Mouse (Mus musculus) hindbrain, postnatal 0 days (tissue): ENCODE data around the gene Lrmda. TPM values are rescaled to one million over a fixed set of nuclear protein-coding genes. Genes with fewer than 3 reads are reported as not detected.

Experiments
- ATAC-seq: fragments of 200-750 bp; cut with Nextera tagmentation; 2 replicates; pipeline ENCODE4 v1.8.0; 2017; ENCODE audit warnings: mild to moderate bottlenecking, moderate TSS enrichment, moderate library complexity
- DNase-seq: peaks from one replicate; pipeline ENCODE4 v3.0.0-alpha.2; 2015; ENCODE audit warnings: low spot score
- H3K27ac ChIP-seq: fragments of 300-500 bp; sonication (generic); 2 replicates; pipeline ENCODE4 v1.5.1; 2014; ENCODE audit warnings: mild to moderate bottlenecking
- H3K27me3 ChIP-seq: fragments of 300-500 bp; sonication (generic); 2 replicates; pipeline ENCODE4 v1.6.1; 2014; ENCODE audit warnings: low read length, mixed read lengths; ENCODE audit not compliant: insufficient read depth
- H3K36me3 ChIP-seq: fragments of 300-500 bp; sonication (generic); 2 replicates; pipeline ENCODE4 v1.6.1; 2014; ENCODE audit warnings: low read length, mixed read lengths; ENCODE audit not compliant: insufficient read depth
- H3K4me1 ChIP-seq: fragments of 300-500 bp; sonication (generic); 2 replicates; pipeline ENCODE4 v1.6.1; 2014; ENCODE audit warnings: antibody characterized with exemption, low read length, mixed read lengths; ENCODE audit not compliant: insufficient read depth
- H3K4me2 ChIP-seq: fragments of 300-500 bp; sonication (generic); 2 replicates; pipeline ENCODE4 v1.6.1; 2014; ENCODE audit warnings: low read depth, mild to moderate bottlenecking, low read length, moderate library complexity, mixed read lengths
- H3K4me3 ChIP-seq: fragments of 300-500 bp; sonication (generic); 2 replicates; pipeline ENCODE4 v1.5.1; 2014; ENCODE audit warnings: low read length
- H3K9ac ChIP-seq: fragments of 300-500 bp; sonication (generic); replicated peaks from 2 replicates; pipeline ENCODE4 v1.6.1; 2014; ENCODE audit warnings: mild to moderate bottlenecking, low read length, moderate library complexity, mixed read lengths
- H3K9me3 ChIP-seq: fragments of 300-500 bp; sonication (generic); 2 replicates; pipeline ENCODE4 v1.6.1; 2016; ENCODE audit warnings: low read length, mixed read lengths
- CTCF ChIP-seq: IDR thresholded peaks from 2 replicates; pipeline ENCODE4 v1.5.1; 2016; ENCODE audit warnings: antibody characterized with exemption, control low read depth, low read depth
- WGBS: fragments of 180-500 bp; shearing (Covaris S2); extraction: QIAGEN DNeasy Blood & Tissue Kit; methylation state at CpG from one replicate; pipeline ENCODE4 v1.1.7; 2014; 5-methylcytosine and 5-hydroxymethylcytosine counted together
- polyA plus RNA-seq: library from polyadenylated mRNA; unstranded; fragments of >200 nt; fragmentation: Nextera tagmentation; extraction: Ambion mirVana; gene quantifications from 2 replicates; pipeline ENCODE4 v1.2.1, GENCODE M21; 2015
- total RNA-seq: library from RNA; depleted of rRNA; stranded (reverse); fragments of >200 nt; gene quantifications from 2 replicates; pipeline ENCODE4 v1.2.3, GENCODE M21; 2014

Lrmda gene
- total and polyA plus RNA-seq, 2 experiments from 2014 or later: 0.21 to 0.53 TPM

DNA sequence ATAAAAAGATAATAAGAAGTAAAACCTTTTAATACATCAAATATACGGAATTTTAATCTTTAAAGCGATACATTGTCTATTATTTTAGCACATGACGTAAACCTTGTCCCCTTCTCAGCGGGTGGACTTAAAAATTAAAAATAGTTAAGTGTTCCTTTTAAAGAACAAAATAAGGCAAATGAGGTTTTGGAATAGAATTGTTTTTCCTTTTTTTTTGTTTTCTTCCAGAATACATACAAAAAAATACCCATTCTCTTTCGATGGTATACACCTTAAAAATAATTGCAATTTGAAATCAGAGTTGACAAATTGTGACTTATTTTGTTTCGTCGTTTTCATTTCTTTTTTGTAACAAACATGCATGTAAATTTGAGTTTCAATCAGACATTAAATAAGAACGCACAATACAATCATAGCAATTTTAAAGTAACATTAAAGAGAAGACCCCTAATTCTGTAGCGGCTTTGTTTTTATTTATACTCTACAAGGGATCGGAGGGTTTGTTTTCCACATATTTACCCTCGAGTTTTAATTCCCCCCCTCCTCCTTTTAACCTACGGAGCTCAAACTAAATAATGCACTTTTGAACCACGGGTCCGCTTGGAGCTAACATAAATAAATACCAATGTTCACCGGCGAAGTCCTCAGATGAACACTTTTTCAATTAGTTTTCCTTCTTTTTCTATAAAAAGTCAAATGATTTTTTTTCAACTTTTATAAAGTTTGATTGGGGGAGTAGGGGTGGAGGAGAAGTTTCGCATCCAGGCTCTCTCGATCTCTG lies 35.4 kb upstream of the Lrmda start:
- Histone ChIP-seq H3K9me3 (no peaks in the 10 kb centered on the region), H3K4me1 (0 out of 2 replicates have a peak, but pooled peaks cover under 1% of the 10 kb centered on the region), H3K36me3 (no peaks in the 10 kb centered on the region), H3K4me2 (peak overlapping the region; percentile 84), H3K4me3 (peak overlapping the region; percentile 85), H3K27me3 (no peaks in the 10 kb centered on the region), H3K27ac (peak overlapping the region; percentile 91; the same call in 1 of the 2 replicates), H3K9ac (peak overlapping the region; percentile 75)
- ATAC-seq (no peak), DNase-seq (no peak)
- TF ChIP-seq CTCF: no peak
- 15% methylated on average over 18 of the region's 18 CpGs for WGBS

GRCm38 (mm10) chr14:21984757-21985425 lies 34.6 kb upstream of the Lrmda start:
- WGBS: 11% methylated on average over 48 of the region's 49 CpGs

DNA sequence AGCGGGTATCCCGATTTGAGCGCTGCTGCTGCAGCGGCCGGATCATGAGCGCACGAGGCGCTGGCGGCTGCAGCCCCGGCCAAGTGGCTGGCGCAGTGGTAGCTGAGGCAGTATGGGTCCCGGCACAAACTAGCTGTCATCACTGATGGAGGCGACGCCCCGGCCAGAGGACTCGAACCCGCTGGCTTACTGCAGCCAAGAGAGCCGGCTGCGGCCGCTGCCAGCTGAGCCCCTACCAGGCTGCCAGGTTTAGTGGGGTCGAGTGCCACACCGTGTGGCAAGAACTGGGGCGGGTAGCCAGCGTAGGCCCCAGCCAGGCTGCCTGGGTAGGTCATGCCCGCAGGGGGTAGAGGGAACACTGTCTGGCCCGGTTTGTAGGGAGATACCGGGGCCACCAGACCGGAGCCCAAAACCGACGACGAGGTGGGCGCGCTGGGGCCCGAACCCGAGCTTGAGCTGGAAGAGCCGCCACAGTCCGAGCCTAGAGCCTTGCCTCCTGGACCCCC lies 34.0 kb upstream of the Lrmda start:
- peak overlapping the region; percentile 84 for H3K4me2 ChIP-seq
- no peaks in the 10 kb centered on the region for H3K36me3 ChIP-seq
- ATAC-seq (no peak), DNase-seq (peak; percentile 32)
- H3K27ac ChIP-seq: peak overlapping the region; percentile 91
- WGBS: 4% methylated on average over 36 of the region's 37 CpGs
- H3K9me3 ChIP-seq: no peaks in the 10 kb centered on the region
- H3K9ac ChIP-seq: peak overlapping the region; percentile 75
- H3K4me1 ChIP-seq: 0 out of 2 replicates have a peak, but pooled peaks cover 7% of the 10 kb centered on the region
- H3K4me3 ChIP-seq: peak overlapping the region; percentile 85
- H3K27me3 ChIP-seq: peaks cover 9% of the 10 kb centered on the region; the same call in 1 of the 2 replicates
- no peak for TF ChIP-seq CTCF

More at GRCm38 (mm10) chr14:21984757-21985425, 34.6 kb upstream of the Lrmda start:
- Histone ChIP-seq H3K4me3 (peak overlapping the region; percentile 85), H3K27me3 (peaks cover 4% of the 10 kb centered on the region; the same call in 1 of the 2 replicates), H3K36me3 (no peaks in the 10 kb centered on the region), H3K9ac (peak overlapping the region; percentile 75), H3K27ac (peak overlapping the region; percentile 91), H3K4me1 (0 out of 2 replicates have a peak, but pooled peaks cover 7% of the 10 kb centered on the region), H3K9me3 (no peaks in the 10 kb centered on the region), H3K4me2 (peak overlapping the region; percentile 84)
- peak; percentile 30 for DNase-seq
- no peak for TF ChIP-seq CTCF
- ATAC-seq: no peak

DNA sequence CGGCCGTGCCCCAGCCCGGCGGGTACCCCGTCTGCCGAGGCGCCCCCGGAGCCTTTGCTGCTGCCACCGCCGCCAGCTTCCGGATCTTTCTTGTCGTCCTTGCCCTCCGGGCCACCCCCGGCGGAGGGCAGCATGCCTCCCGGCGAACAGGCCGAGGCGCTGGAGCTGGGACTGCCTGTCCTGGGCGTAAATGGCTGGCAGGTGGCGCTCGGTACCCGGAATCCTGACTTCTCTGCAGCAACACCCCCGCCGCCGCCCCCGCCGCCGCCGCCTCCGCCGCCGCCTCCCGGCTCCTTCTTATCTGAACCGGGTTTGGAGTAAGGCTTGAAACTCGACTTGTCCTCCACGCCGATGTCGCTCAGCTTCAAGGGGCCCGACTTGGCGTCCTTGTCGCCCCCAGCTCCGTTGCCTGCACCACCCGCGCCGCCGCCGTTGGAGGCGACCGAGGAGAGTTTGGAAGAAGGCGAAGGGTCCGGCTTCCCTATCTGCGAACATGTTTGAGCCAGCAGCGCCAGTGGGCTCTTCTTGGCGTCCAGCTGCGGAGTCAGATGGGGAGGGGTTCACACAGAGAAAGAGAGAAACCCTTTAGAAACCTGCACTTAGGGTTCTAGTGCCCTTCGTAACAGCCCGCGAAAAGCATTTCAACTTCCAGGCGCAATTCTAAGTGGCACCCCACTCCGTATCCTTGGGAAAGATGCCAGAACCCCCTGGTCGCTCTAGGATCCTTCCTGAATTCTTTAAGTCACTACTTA lies 33.4 kb upstream of the Lrmda start:
- peak; percentile 67 for TF ChIP-seq CTCF
- peak; percentile 34; the same call in 1 of the 2 replicates for ATAC-seq
- Histone ChIP-seq H3K9me3 (no peaks in the 10 kb centered on the region), H3K4me1 (0 out of 2 replicates have a peak, but pooled peaks cover 7% of the 10 kb centered on the region), H3K9ac (peak overlapping the region; percentile 75), H3K36me3 (no peaks in the 10 kb centered on the region), H3K27me3 (peaks cover 13% of the 10 kb centered on the region; the same call in 1 of the 2 replicates), H3K27ac (peak overlapping the region; percentile 91), H3K4me2 (peak overlapping the region; percentile 84), H3K4me3 (peak overlapping the region; percentile 85)
- peak; percentile 91 for DNase-seq
- WGBS: under 1% methylated on average over 57 of the region's 62 CpGs

DNA sequence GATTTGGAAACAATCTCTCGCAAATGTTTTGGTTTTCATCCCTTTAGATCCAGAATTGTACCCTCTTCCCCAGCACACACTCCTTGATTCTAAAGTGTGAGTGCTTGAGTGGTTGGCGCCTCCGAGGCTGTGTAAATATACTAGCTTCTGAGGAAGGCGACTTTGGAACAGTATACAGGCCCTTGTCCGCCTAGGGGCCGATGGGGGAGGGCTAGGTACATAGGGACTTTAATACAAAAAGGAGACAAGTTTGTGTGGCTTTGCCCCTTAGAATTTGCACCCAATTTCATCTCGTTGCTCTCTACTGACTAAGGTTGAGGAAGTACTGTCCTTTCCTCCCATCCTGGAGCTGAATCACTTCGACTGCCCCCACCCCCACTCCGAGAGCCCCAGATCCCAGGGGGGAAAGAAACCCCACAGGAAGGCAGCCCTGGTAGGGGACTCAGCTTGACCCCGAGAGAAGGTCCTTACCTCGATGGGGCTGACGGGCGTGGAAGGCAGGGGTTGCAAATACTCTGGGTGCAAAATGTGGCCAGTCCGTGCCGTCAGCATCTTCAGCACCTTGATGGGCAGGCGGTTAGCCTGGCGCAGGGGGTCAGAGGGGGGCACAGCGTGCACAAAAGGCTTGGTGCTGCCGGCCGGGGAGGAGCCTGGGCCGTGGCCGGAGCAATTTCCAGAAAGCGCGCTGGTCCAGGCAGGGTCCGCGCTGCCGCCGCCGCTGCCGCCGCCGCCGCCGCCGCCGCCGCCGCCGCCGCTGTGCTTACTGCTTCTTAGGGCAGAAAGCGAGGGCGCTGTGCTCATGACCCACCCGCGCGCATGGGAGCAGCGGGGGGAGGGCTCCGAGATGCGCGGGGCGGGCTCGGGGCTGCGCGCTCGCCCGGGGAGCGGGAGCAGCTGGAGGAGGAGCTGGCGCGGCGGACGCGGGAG lies 32.5 kb upstream of the Lrmda start:
- Histone ChIP-seq H3K4me3 (peak overlapping the region; percentile 85), H3K4me2 (peak overlapping the region; percentile 84), H3K4me1 (0 out of 2 replicates have a peak, but pooled peaks cover 7% of the 10 kb centered on the region), H3K36me3 (no peaks in the 10 kb centered on the region), H3K27me3 (peaks cover 16% of the 10 kb centered on the region; the same call in 1 of the 2 replicates), H3K27ac (peak overlapping the region; percentile 91), H3K9me3 (no peaks in the 10 kb centered on the region), H3K9ac (peak overlapping the region; percentile 75)
- no peak for TF ChIP-seq CTCF
- DNase-seq (peak; percentile 76), ATAC-seq (peak; percentile 18)
- under 1% methylated on average over 40 of the region's 61 CpGs for WGBS
